Mouse (Mus musculus) left cerebral cortex, adult 2 months (tissue): Measurements from ENCODE around the gene Pnpla2. TPM values are rescaled to one million over a fixed set of nuclear protein-coding genes. Genes with fewer than 3 reads are reported as not detected.
"Not testable (repeated sequence)": the region's sequence is repeated elsewhere in the genome, so short reads cannot be mapped to it uniquely, and the experiment has no call there.

Experiments used
- DNase-seq, 2 experiments: peaks; one replicate each; pipeline ENCODE4 v3.0.0; 2021 to 2022; ENCODE audit warnings: low spot score in 2 of 2, mixed read lengths in 1 of 2; ENCODE audit errors: extremely low spot score in 1 of 2
- H3K27ac ChIP-seq: fragments of 200-600 bp; 2 replicates; pipeline ENCODE4 v1.8.1; 2022
- H3K4me3 ChIP-seq: fragments of 200-600 bp; 2 replicates; pipeline ENCODE4 v1.8.1; 2022
- CTCF ChIP-seq: fragments of 200-600 bp; IDR thresholded peaks from 2 replicates; pipeline ENCODE4 v1.8.1; 2022; ENCODE audit warnings: antibody characterized with exemption, mild to moderate bottlenecking, moderate library complexity
- intact Hi-C: fragments of 180-260 bp; cut with DNase I; formaldehyde crosslinking; loops from one replicate; pipeline ENCODE4 v1.15.1; 2025
- total RNA-seq, 2 experiments: library from RNA; stranded (reverse); gene quantifications; 2 replicates each; pipeline ENCODE4 v1.2.3; 2021

The Pnpla2 gene
- total RNA-seq, 2 experiments from 2014 or later, result 26.0 to 31.7 TPM

DNA sequence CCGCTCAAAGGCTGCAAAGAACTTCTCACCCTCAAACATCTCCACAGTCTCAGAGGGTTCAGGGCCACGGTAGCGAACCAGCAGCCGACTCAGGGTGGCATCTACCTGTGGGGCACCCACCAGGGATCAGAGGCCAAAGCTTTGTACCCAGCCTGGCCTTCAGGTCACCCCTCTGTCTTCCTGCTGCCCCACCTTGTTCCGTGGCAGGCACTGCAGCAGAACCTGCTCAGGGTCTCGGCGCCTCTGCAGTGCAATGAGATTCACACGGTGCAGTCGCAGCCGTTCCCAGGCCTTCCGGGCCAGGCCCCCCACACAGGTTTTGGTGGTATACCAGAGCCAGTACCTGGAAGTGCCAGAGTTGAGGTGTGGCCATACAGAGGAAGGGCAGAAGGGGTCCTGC lies 15.2 kb upstream of the Pnpla2 start:
- Histone ChIP-seq H3K4me3 (no peak overlapping the region), H3K27ac (no peak overlapping the region)
- TF ChIP-seq CTCF, result no peak
- no peak for DNase-seq
- intact Hi-C loops, result no loop called here

DNA sequence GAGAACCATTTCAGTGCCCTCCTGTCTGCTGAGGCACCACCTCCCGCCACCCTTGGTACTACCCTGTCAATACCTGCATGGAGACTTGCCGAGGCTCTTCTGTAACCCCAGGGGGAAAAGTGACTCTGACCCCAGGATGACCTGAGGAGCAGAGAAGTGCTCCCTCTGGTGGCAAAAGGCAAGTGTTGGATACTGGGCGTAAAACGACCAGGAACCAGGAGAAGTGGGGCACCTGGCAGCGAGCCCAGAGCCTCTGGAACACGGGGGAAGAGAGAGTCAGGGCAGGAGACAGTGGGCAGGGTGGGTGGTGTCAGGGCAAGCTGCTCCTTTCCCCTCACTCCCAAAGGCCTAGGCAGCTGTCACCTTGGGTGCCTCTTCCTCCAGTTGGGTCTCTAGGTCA lies 14.4 kb upstream of the Pnpla2 start:
- no peak overlapping the region for H3K4me3 ChIP-seq
- DNase-seq, result no peak
- H3K27ac ChIP-seq, result no peak overlapping the region
- intact Hi-C loops, result no loop called here
- TF ChIP-seq CTCF, result peak; percentile 74

- TF ChIP-seq CTCF, result no peak
- intact Hi-C loops, result no loop called here
These were observed 13.5 kb upstream of the Pnpla2 start for GRCm38 (mm10) chr7:141441460-141441859.

GRCm38 (mm10) chr7:141442199-141442598 lies 12.8 kb upstream of the Pnpla2 start:
- Histone ChIP-seq H3K4me3 (no peak overlapping the region), H3K27ac (no peak overlapping the region)
- DNase-seq, result no peak
- intact Hi-C loops, result no loop called here
- TF ChIP-seq CTCF, result no peak

More at GRCm38 (mm10) chr7:141441460-141441859, 13.5 kb upstream of the Pnpla2 start:
- Histone ChIP-seq H3K27ac (no peak overlapping the region), H3K4me3 (no peak overlapping the region)
- DNase-seq, result no peak

- intact Hi-C loops, result no loop called here
- Histone ChIP-seq H3K4me3 (peak overlapping the region; percentile 39), H3K27ac (no peak overlapping the region)
- no peak for DNase-seq
- no peak; the same call in 1 of the 2 replicates for TF ChIP-seq CTCF
These were observed 11.7 kb upstream of the Pnpla2 start for GRCm38 (mm10) chr7:141443081-141443821.

GRCm38 (mm10) chr7:141443828-141444237 lies 11.2 kb upstream of the Pnpla2 start, which contains the start of gene Pidd1:
Gene Pidd1, minus strand, starts transcription at chr7:141444025.
- TF ChIP-seq CTCF, result no peak
- H3K27ac ChIP-seq, result no peak within 1 kb of the TSS
- no peak for DNase-seq
- intact Hi-C loops, result no loop called here
- H3K4me3 ChIP-seq, result peak within 1 kb of the TSS; percentile 39

DNA sequence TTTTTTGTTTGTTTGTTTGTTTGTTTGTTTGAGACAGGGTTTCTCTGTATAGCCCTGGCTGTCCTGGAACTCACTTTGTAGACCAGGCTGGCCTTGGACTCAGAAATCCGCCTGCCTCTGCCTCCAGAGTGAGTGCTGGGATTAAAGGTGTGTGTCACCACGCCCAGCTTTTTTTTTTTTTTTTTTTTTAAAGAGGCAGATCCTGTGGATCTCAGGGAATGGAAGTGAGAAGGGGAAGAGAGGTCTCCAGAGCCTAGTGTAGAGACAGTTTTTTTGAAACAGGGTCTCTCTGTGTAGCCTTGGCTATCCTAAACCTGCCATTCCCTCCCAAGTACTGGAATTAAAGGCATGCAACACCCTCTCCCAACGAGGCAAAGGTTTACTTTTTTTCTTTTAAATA lies 8.6 kb upstream of the Pnpla2 start:
- peak overlapping the region; percentile 91; the same call in 1 of the 2 replicates for H3K4me3 ChIP-seq
- intact Hi-C loops, H3K27ac ChIP-seq, DNase-seq: not testable (repeated sequence)

DNA sequence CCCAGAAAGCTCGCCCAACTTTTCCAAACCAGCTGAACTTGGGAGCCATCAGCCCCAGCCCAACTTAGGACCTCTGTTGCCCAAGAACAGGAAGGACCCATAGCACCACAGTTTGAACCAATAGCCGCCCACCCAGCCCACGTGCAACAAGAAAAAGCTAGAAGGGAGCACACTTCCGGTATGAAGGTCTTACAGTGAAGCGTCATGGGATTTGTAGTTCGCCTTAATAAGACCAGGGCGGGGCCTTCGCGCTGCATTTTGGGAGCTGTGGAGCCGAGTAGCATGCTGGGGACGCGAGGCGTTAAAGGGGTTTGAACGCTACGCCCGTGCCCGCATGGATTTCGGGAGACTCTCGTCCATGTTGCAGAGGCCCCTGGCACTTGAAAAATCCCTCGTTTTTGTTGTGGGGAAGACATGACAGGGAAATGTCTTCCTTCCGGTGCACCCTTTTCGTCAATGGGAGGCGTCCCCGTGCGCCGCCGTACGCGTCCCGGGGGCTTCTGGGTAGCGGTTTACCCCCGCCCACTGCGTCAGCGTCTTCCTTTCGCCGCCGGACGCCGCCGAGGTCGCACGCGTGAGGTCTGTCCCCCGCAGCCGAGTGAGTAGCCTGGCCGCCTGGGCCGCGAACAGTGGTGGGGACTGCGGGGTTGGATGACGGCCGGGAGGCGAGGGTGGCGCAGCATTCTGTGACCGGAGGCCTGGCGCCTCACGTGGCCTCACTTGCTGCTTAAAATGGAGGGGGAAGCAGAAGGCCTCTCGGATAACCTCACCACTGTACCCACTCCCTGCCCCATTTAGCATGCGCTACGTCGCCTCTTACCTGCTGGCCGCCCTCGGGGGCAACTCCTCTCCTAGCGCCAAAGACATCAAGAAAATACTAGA lies 7.6 kb upstream of the Pnpla2 start, which contains the start of gene Rplp2:
Gene Rplp2 (plus strand): TSS at position 261 of the 882 bp plus-strand sequence.
- intact Hi-C loops, result no loop called here
- no peak for TF ChIP-seq CTCF
- H3K27ac ChIP-seq, result peak within 1 kb of the TSS; percentile 99
- H3K4me3 ChIP-seq, result peak within 1 kb of the TSS; percentile 91
- DNase-seq, result peak; percentile 95 to 96

DNA sequence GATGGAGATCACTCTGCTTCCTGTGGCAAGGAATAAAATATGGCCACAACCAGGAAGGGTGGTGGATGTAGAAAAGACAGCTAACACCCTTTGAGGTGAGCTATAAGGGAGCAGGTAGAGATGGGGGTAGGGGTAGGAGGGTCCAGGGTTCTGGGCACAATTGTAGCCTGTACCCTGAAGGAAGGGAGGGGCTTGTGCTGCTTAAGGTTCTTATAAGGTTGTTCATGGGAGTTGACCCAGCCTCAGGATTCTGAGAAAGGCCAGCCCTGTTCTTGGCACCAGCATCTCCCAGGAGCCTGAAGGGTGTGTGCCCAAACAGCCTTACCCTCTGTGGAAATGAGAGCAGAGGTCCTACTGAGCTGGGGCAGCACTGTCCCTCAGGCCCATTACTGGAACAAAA lies 3.1 kb upstream of the Pnpla2 start:
- no peak for TF ChIP-seq CTCF
- no peak for DNase-seq
- intact Hi-C loops, result no loop called here
- Histone ChIP-seq H3K27ac (no peak overlapping the region), H3K4me3 (no peak overlapping the region)

GRCm38 (mm10) chr7:141453636-141454035 lies 1.4 kb upstream of the Pnpla2 start:
- no peak for DNase-seq
- intact Hi-C loops, result no loop called here
- H3K4me3 ChIP-seq, result no peak overlapping the region
- no peak overlapping the region for H3K27ac ChIP-seq
- no peak for TF ChIP-seq CTCF

GRCm38 (mm10) chr7:141455610-141456314 lies 764 bp downstream of the Pnpla2 start:
- TF ChIP-seq CTCF, result no peak
- DNase-seq, result no peak
- Histone ChIP-seq H3K4me3 (peak overlapping the region; percentile 88), H3K27ac (peak overlapping the region; percentile 76)
- intact Hi-C loops, result no loop called here
